Mouse (Mus musculus) MEL (cell line): ENCODE data around the gene Prcd. TPM values are rescaled to one million over a fixed set of nuclear protein-coding genes. Genes with fewer than 3 reads are reported as not detected.

Experiments
- DNase-seq: peaks from one replicate; pipeline ENCODE4 v3.0.0; 2011; ENCODE audit warnings: low read depth, low spot score
- H3K27ac ChIP-seq: 2 replicates; pipeline ENCODE4 v1.5.1; 2012; ENCODE audit warnings: low read depth, mild to moderate bottlenecking, control low read depth, low read length, moderate library complexity; ENCODE audit not compliant: control insufficient read depth
- H3K27me3 ChIP-seq, 2 experiments: fragments of 150-350 bp in 1 of 2; sonication (generic) in 1 of 2; 2 replicates each; pipeline ENCODE4 v1.6.1; 2012; ENCODE audit warnings: low read length in 2 of 2, mild to moderate bottlenecking in 2 of 2, improper control_type of control experiment in 1 of 2, moderate library complexity in 1 of 2; ENCODE audit not compliant: insufficient read depth in 2 of 2, control insufficient read depth in 1 of 2
- H3K36me3 ChIP-seq, 2 experiments: 2 replicates each; pipeline ENCODE4 v1.6.1; 2012 to 2014; ENCODE audit warnings: low read length in 2 of 2, improper control_type of control experiment in 1 of 2, inconsistent platforms in 1 of 2, mild to moderate bottlenecking in 1 of 2; ENCODE audit not compliant: insufficient read depth in 2 of 2, control insufficient read depth in 1 of 2
- H3K4me1 ChIP-seq, 2 experiments: fragments of 150-350 bp in 1 of 2; sonication (generic) in 1 of 2; 2 replicates each; pipeline ENCODE4 v1.6.1; 2012; ENCODE audit warnings: low read length in 2 of 2, improper control_type of control experiment in 1 of 2, mild to moderate bottlenecking in 1 of 2; ENCODE audit not compliant: insufficient read depth in 2 of 2, control insufficient read depth in 1 of 2
- H3K4me3 ChIP-seq, 2 experiments: fragments of 150-350 bp in 1 of 2; sonication (generic) in 1 of 2; 2 replicates each; pipeline ENCODE4 v1.5.1; 2012; ENCODE audit warnings: low read depth in 2 of 2, low read length in 2 of 2, mild to moderate bottlenecking in 2 of 2, moderate library complexity in 2 of 2, control low read depth in 1 of 2, improper control_type of control experiment in 1 of 2; ENCODE audit not compliant: control insufficient read depth in 1 of 2, insufficient read depth in 1 of 2
- H3K79me2 ChIP-seq: 2 replicates; pipeline ENCODE4 v1.6.1; 2012; ENCODE audit warnings: mild to moderate bottlenecking, low read length, moderate library complexity; ENCODE audit not compliant: control insufficient read depth, poor library complexity, insufficient read depth
- H3K9ac ChIP-seq: 2 replicates; pipeline ENCODE4 v1.6.1; 2012; ENCODE audit warnings: low read depth, mild to moderate bottlenecking, control low read depth, low read length, moderate library complexity; ENCODE audit not compliant: control insufficient read depth, poor library complexity, severe bottlenecking
- H3K9me3 ChIP-seq: fragments of 150-350 bp; sonication (generic); replicated peaks from 2 replicates; pipeline ENCODE4 v1.6.1; 2012; ENCODE audit warnings: mild to moderate bottlenecking, low read length, improper control_type of control experiment, moderate library complexity; ENCODE audit not compliant: insufficient read depth
- BHLHE40 ChIP-seq: IDR thresholded peaks from 2 replicates; pipeline ENCODE4 v1.6.1; 2012; ENCODE audit warnings: low read depth, mild to moderate bottlenecking, inconsistent platforms, low read length, improper control_type of control experiment, borderline replicate concordance
- CHD2 ChIP-seq: IDR thresholded peaks from 2 replicates; pipeline ENCODE4 v1.6.1; 2011; ENCODE audit warnings: low read length, improper control_type of control experiment
- CTCF ChIP-seq, 3 experiments: IDR thresholded peaks in 2 of 3; conservative IDR thresholded peaks in 1 of 3; 2 replicates each; pipeline ENCODE4 v1.5.1; 2011 to 2012; ENCODE audit warnings: low read length in 3 of 3, low read depth in 2 of 3, mild to moderate bottlenecking in 2 of 3, improper control_type of control experiment in 1 of 3, inconsistent platforms in 1 of 3, mixed read lengths in 1 of 3, moderate library complexity in 1 of 3; ENCODE audit not compliant: control insufficient read depth in 1 of 3, insufficient read depth in 1 of 3, poor library complexity in 1 of 3, severe bottlenecking in 1 of 3
- E2F4 ChIP-seq: IDR thresholded peaks from 2 replicates; pipeline ENCODE4 v1.6.1; 2011; ENCODE audit warnings: low read depth, low read length, improper control_type of control experiment, borderline replicate concordance
- ELF1 ChIP-seq: IDR thresholded peaks from 2 replicates; pipeline ENCODE4 v1.6.1; 2014; ENCODE audit warnings: low read depth, mild to moderate bottlenecking, inconsistent platforms, low read length, improper control_type of control experiment, moderate library complexity
- EP300 ChIP-seq, 2 experiments: IDR thresholded peaks; 2 replicates each; pipeline ENCODE4 v1.6.1; 2011; ENCODE audit warnings: improper control_type of control experiment in 2 of 2, low read length in 2 of 2, low read depth in 1 of 2, mild to moderate bottlenecking in 1 of 2
- ETS1 ChIP-seq: IDR thresholded peaks from 2 replicates; pipeline ENCODE4 v1.6.1; 2012; ENCODE audit warnings: low read depth, mild to moderate bottlenecking, inconsistent platforms, low read length, improper control_type of control experiment, moderate library complexity
- GABPA ChIP-seq: IDR thresholded peaks from 2 replicates; pipeline ENCODE4 v1.6.1; 2012; ENCODE audit warnings: low read depth, mild to moderate bottlenecking, inconsistent platforms, low read length, improper control_type of control experiment, moderate library complexity
- GATA1 ChIP-seq: IDR thresholded peaks from 2 replicates; pipeline ENCODE4 v1.6.1; 2011; ENCODE audit warnings: low read depth, low read length, improper control_type of control experiment
- HCFC1 ChIP-seq: IDR thresholded peaks from 2 replicates; pipeline ENCODE4 v1.6.1; 2012; ENCODE audit warnings: low read depth, mild to moderate bottlenecking, inconsistent platforms, low read length, improper control_type of control experiment, moderate library complexity
- JUND ChIP-seq: IDR thresholded peaks from 2 replicates; pipeline ENCODE4 v1.6.1; 2011; ENCODE audit warnings: low read depth, mild to moderate bottlenecking, improper control_type of control experiment, low read length
- MAFK ChIP-seq: IDR thresholded peaks from 2 replicates; pipeline ENCODE4 v1.6.1; 2011; ENCODE audit warnings: low read depth, mild to moderate bottlenecking, low read length, improper control_type of control experiment, borderline replicate concordance
- MAZ ChIP-seq: IDR thresholded peaks from 2 replicates; pipeline ENCODE4 v1.6.1; 2012; ENCODE audit warnings: low read depth, mild to moderate bottlenecking, inconsistent platforms, low read length, improper control_type of control experiment
- MEF2A ChIP-seq: IDR thresholded peaks from 2 replicates; pipeline ENCODE4 v1.6.1; 2014; ENCODE audit warnings: low read depth, mild to moderate bottlenecking, inconsistent platforms, low read length, improper control_type of control experiment; ENCODE audit not compliant: poor library complexity, insufficient replicate concordance, severe bottlenecking; ENCODE audit errors: extremely low read depth
- MXI1 ChIP-seq: IDR thresholded peaks from 2 replicates; pipeline ENCODE4 v1.6.1; 2011; ENCODE audit warnings: mild to moderate bottlenecking, low read depth, low read length, improper control_type of control experiment
- MYB ChIP-seq: IDR thresholded peaks from 2 replicates; pipeline ENCODE4 v1.6.1; 2011; ENCODE audit warnings: mild to moderate bottlenecking, low read depth, low read length, improper control_type of control experiment
- MYC ChIP-seq: IDR thresholded peaks from 2 replicates; pipeline ENCODE4 v1.6.1; 2011; ENCODE audit warnings: low read depth, mild to moderate bottlenecking, low read length, improper control_type of control experiment, moderate library complexity
- NELFE ChIP-seq: IDR thresholded peaks from 2 replicates; pipeline ENCODE4 v1.6.1; 2011; ENCODE audit warnings: low read depth, low read length, improper control_type of control experiment
- NRF1 ChIP-seq: IDR thresholded peaks from 2 replicates; pipeline ENCODE4 v1.6.1; 2014; ENCODE audit warnings: low read depth, mild to moderate bottlenecking, inconsistent platforms, low read length, improper control_type of control experiment, moderate library complexity; ENCODE audit not compliant: poor library complexity, insufficient read depth, severe bottlenecking
- POLR2AphosphoS2 ChIP-seq: IDR thresholded peaks from 2 replicates; pipeline ENCODE4 v1.6.1; 2011; ENCODE audit warnings: low read length, improper control_type of control experiment
- POLR2AphosphoS5 ChIP-seq: IDR thresholded peaks from 2 replicates; pipeline ENCODE4 v1.6.1; 2012; ENCODE audit warnings: low read depth, borderline replicate concordance, mild to moderate bottlenecking, inconsistent platforms, low read length, moderate library complexity, mixed read lengths
- RCOR1 ChIP-seq: IDR thresholded peaks from 2 replicates; pipeline ENCODE4 v1.6.1; 2012; ENCODE audit warnings: low read depth, mild to moderate bottlenecking, inconsistent platforms, low read length, improper control_type of control experiment
- SIN3A ChIP-seq: IDR thresholded peaks from 2 replicates; pipeline ENCODE4 v1.6.1; 2012; ENCODE audit warnings: low read length, improper control_type of control experiment, inconsistent platforms
- SMC3 ChIP-seq: IDR thresholded peaks from 2 replicates; pipeline ENCODE4 v1.6.1; 2011; ENCODE audit warnings: low read depth, low read length, improper control_type of control experiment
- TAL1 ChIP-seq: IDR thresholded peaks from 2 replicates; pipeline ENCODE4 v1.6.1; 2012; ENCODE audit warnings: mild to moderate bottlenecking, inconsistent platforms, low read length, moderate library complexity, mixed read lengths
- TBP ChIP-seq: IDR thresholded peaks from 2 replicates; pipeline ENCODE4 v1.8.0; 2011; ENCODE audit warnings: low read depth, low read length, improper control_type of control experiment
- TCF12 ChIP-seq: IDR thresholded peaks from 2 replicates; pipeline ENCODE4 v1.6.1; 2014; ENCODE audit warnings: low read depth, mild to moderate bottlenecking, inconsistent platforms, low read length, improper control_type of control experiment, moderate library complexity
- UBTF ChIP-seq: IDR thresholded peaks from 2 replicates; pipeline ENCODE4 v1.6.1; 2012; ENCODE audit warnings: low read depth, mild to moderate bottlenecking, inconsistent platforms, low read length, improper control_type of control experiment, moderate library complexity, borderline replicate concordance; ENCODE audit not compliant: insufficient read depth
- USF1 ChIP-seq: IDR thresholded peaks from 2 replicates; pipeline ENCODE4 v1.6.1; 2014; ENCODE audit warnings: low read depth, mild to moderate bottlenecking, inconsistent platforms, low read length, improper control_type of control experiment, moderate library complexity
- USF2 ChIP-seq, 2 experiments: IDR thresholded peaks; 2 replicates each; pipeline ENCODE4 v1.6.1; 2011 to 2012; ENCODE audit warnings: improper control_type of control experiment in 2 of 2, low read length in 2 of 2, borderline replicate concordance in 1 of 2, inconsistent platforms in 1 of 2, low read depth in 1 of 2, mild to moderate bottlenecking in 1 of 2; ENCODE audit not compliant: insufficient read depth in 1 of 2
- ZC3H11A ChIP-seq: IDR thresholded peaks from 2 replicates; pipeline ENCODE4 v1.6.1; 2012; ENCODE audit warnings: low read depth, mild to moderate bottlenecking, inconsistent platforms, low read length, improper control_type of control experiment
- ZKSCAN1 ChIP-seq: IDR thresholded peaks from 2 replicates; pipeline ENCODE4 v1.6.1; 2012; ENCODE audit warnings: low read depth, mild to moderate bottlenecking, inconsistent platforms, low read length, improper control_type of control experiment, moderate library complexity
- ZMIZ1 ChIP-seq: IDR thresholded peaks from 2 replicates; pipeline ENCODE4 v1.6.1; 2012; ENCODE audit warnings: low read depth, mild to moderate bottlenecking, inconsistent platforms, low read length, improper control_type of control experiment, moderate library complexity
- ZNF384 ChIP-seq: IDR thresholded peaks from 2 replicates; pipeline ENCODE4 v1.6.1; 2012; ENCODE audit warnings: low read depth, mild to moderate bottlenecking, inconsistent platforms, low read length, improper control_type of control experiment
- polyA plus RNA-seq, 2 experiments: library from polyadenylated mRNA; stranded (reverse) in 1 of 2; unstranded in 1 of 2; fragments of >175 nt in 1 of 2; fragments of >200 nt in 1 of 2; gene quantifications; 2 replicates each; pipeline versions ENCODE4 v1.2.1 to v1.2.4; 2012; ENCODE audit warnings: low replicate concordance in 2 of 2, low read depth in 1 of 2; ENCODE audit not compliant: insufficient read length in 2 of 2, insufficient read depth in 1 of 2, missing spikeins in 1 of 2
- total RNA-seq: library from RNA; depleted of rRNA; stranded (reverse); fragments of 300-350 nt; gene quantifications from 2 replicates; pipeline ENCODE4 v1.2.3, GENCODE M21; 2012

Gene Prcd
- total and polyA plus RNA-seq, 3 experiments, result 44.4 to 72.2 TPM; not detected in 1

GRCm38 (mm10) chr11:116626299-116627071 is 26.8 kb upstream of the Prcd start, which contains the start of gene Rhbdf2:
Rhbdf2 (minus strand) TSS chr11:116627019.
- H3K4me3 ChIP-seq, result peak within 1 kb of the TSS; percentile 41 to 45
- H3K36me3 ChIP-seq, result peaks cover 0 to 7% of the 10 kb centered on the region in 2 experiments; a peak in 1 of 4 replicates
- no peaks in the 10 kb centered on the region for H3K9me3 ChIP-seq
- H3K79me2 ChIP-seq, result peaks cover 6% of the 10 kb centered on the region; the same call in 1 of the 2 replicates
- peak; percentile 83 for DNase-seq
- peak within 1 kb of the TSS; percentile 48 for H3K9ac ChIP-seq
- peak within 1 kb of the TSS; percentile 40 for H3K27ac ChIP-seq
- peaks cover 15 to 44% of the 10 kb centered on the region in 2 experiments for H3K4me1 ChIP-seq
- H3K27me3 ChIP-seq, result no peaks in the 10 kb centered on the region
- TF ChIP-seq TBP, result peak; percentile 97
- TF ChIP-seq CTCF (IDR thresholded peaks at IDR 0.05 in 2 of 3, conservative IDR thresholded peaks at IDR 0.05 in 1 of 3; ENCODE audit: control insufficient read depth in 1 of 3, insufficient read depth in 1 of 3, low read depth in 2 of 3, low read length in 3 of 3, poor library complexity in 1 of 3, severe bottlenecking in 1 of 3), result no peak
- no peak for TF ChIP-seq CHD2
- no peak for TF ChIP-seq TAL1
- TF ChIP-seq BHLHE40, result no peak
- TF ChIP-seq ZMIZ1, result peak; percentile 100
- TF ChIP-seq TCF12, result peak; percentile 6; the same call in 1 of the 2 replicates
- TF ChIP-seq ELF1, result 0 out of 2 replicates have a peak, but pooled peaks have one; percentile 15
- TF ChIP-seq MYC, result peak; percentile 68; the same call in 1 of the 2 replicates
- TF ChIP-seq NRF1, result 0 out of 2 replicates have a peak, but pooled peaks have one; percentile 20
- TF ChIP-seq EP300 (IDR thresholded peaks at IDR 0.05; ENCODE audit: low read depth in 1 of 2, low read length in 2 of 2), result 0 out of 4 replicates have a peak, but pooled peaks of 1 of the 2 experiments have one; percentile 17
- TF ChIP-seq GABPA, result no peak
- TF ChIP-seq ZC3H11A, result no peak
- 0 out of 2 replicates have a peak, but pooled peaks have one; percentile 17 for TF ChIP-seq SIN3A
- peak; percentile 91 for TF ChIP-seq POLR2AphosphoS5
- no peak for TF ChIP-seq JUND
- TF ChIP-seq USF2 (IDR thresholded peaks at IDR 0.05; ENCODE audit: borderline replicate concordance in 1 of 2, insufficient read depth in 1 of 2, low read depth in 1 of 2, low read length in 2 of 2), result no peak
- TF ChIP-seq MAZ, result no peak
- peak; percentile 86 for TF ChIP-seq ETS1
- TF ChIP-seq MXI1, result peak; percentile 8; the same call in 1 of the 2 replicates
- no peak for TF ChIP-seq ZKSCAN1
- TF ChIP-seq HCFC1, result peak; percentile 61; the same call in 1 of the 2 replicates
- TF ChIP-seq UBTF, result no peak
- TF ChIP-seq NELFE, result peak; percentile 60; the same call in 1 of the 2 replicates
- TF ChIP-seq MYB, result no peak
- no peak for TF ChIP-seq SMC3
- TF ChIP-seq RCOR1, result no peak
- 0 out of 2 replicates have a peak, but pooled peaks have one; percentile 25 for TF ChIP-seq ZNF384
- TF ChIP-seq E2F4, result no peak
- no peak for TF ChIP-seq MAFK
- TF ChIP-seq MEF2A, result no peak
- peak; percentile 94 for TF ChIP-seq POLR2AphosphoS2
- no peak for TF ChIP-seq GATA1
- 0 out of 2 replicates have a peak, but pooled peaks have one; percentile 3 for TF ChIP-seq USF1
